Mouse (Mus musculus) liver, embryonic 11.5 days (tissue): ENCODE results near the gene Ticam1. TPM values are rescaled to one million over a fixed set of nuclear protein-coding genes. Genes with fewer than 3 reads are reported as not detected.

Experiments used
- ATAC-seq: fragments of 200-750 bp; cut with Nextera tagmentation; replicated peaks from 2 replicates; pipeline ENCODE4 v1.8.0; 2017; ENCODE audit warnings: moderate number of reproducible peaks, mild to moderate bottlenecking, moderate TSS enrichment, moderate library complexity; ENCODE audit not compliant: low FRiP score
- DNase-seq: peaks from one replicate; pipeline ENCODE4 v3.0.0-alpha.2; 2017; ENCODE audit warnings: low spot score
- H3K27ac ChIP-seq: fragments of 300-500 bp; sonication (generic); 2 replicates; pipeline ENCODE4 v1.5.1; 2014; ENCODE audit warnings: mild to moderate bottlenecking, low read depth, low read length, control low read depth
- H3K27me3 ChIP-seq: fragments of 300-500 bp; sonication (generic); replicated peaks from 2 replicates; pipeline ENCODE4 v1.6.1; 2014; ENCODE audit warnings: low read length, mixed read lengths; ENCODE audit not compliant: control insufficient read depth, insufficient read depth
- H3K36me3 ChIP-seq: fragments of 300-500 bp; sonication (generic); 2 replicates; pipeline ENCODE4 v1.6.1; 2014; ENCODE audit warnings: mild to moderate bottlenecking, low read length, moderate library complexity, mixed read lengths; ENCODE audit not compliant: control insufficient read depth, insufficient read depth
- H3K4me1 ChIP-seq: fragments of 300-500 bp; sonication (generic); replicated peaks from 2 replicates; pipeline ENCODE4 v1.6.1; 2014; ENCODE audit warnings: low read length, mixed read lengths; ENCODE audit not compliant: control insufficient read depth, insufficient read depth
- H3K4me2 ChIP-seq: fragments of 300-500 bp; sonication (generic); 2 replicates; pipeline ENCODE4 v1.6.1; 2014; ENCODE audit warnings: mild to moderate bottlenecking, control low read depth, moderate library complexity
- H3K4me3 ChIP-seq: fragments of 300-500 bp; sonication (generic); 2 replicates; pipeline ENCODE4 v1.5.1; 2014; ENCODE audit warnings: low read depth, low read length, control low read depth
- H3K9ac ChIP-seq: fragments of 300-500 bp; sonication (generic); 2 replicates; pipeline ENCODE4 v1.6.1; 2014; ENCODE audit warnings: low read depth, low read length, control low read depth
- H3K9me3 ChIP-seq: fragments of 300-500 bp; sonication (generic); 2 replicates; pipeline ENCODE4 v1.6.1; 2016; ENCODE audit warnings: low read length, inconsistent platforms, mixed read lengths; ENCODE audit not compliant: control insufficient read depth
- WGBS: fragments of 180-500 bp; shearing (Covaris S2); extraction: QIAGEN DNeasy Blood & Tissue Kit; methylation state at CpG from one replicate; pipeline ENCODE4 v1.1.7; 2014; 5-methylcytosine and 5-hydroxymethylcytosine counted together
- microRNA counts: library from miRNA; unstranded; fragments of <30 nt; microRNA quantifications from one replicate; lab custom pipeline; 2015
- microRNA-seq: library from miRNA; unstranded; fragments of <30 nt; microRNA quantifications from one replicate; pipeline ENCODE4, GENCODE M21; 2017; ENCODE audit warnings: borderline number of aligned reads
- polyA plus RNA-seq: library from polyadenylated mRNA; unstranded; fragments of >200 nt; fragmentation: Nextera tagmentation; extraction: Ambion mirVana; gene quantifications from 2 replicates; pipeline ENCODE4 v1.2.1, GENCODE M21; 2014

Ticam1 gene
- polyA plus RNA-seq, 1 experiment from 2014 or later = 5.8 TPM

DNA sequence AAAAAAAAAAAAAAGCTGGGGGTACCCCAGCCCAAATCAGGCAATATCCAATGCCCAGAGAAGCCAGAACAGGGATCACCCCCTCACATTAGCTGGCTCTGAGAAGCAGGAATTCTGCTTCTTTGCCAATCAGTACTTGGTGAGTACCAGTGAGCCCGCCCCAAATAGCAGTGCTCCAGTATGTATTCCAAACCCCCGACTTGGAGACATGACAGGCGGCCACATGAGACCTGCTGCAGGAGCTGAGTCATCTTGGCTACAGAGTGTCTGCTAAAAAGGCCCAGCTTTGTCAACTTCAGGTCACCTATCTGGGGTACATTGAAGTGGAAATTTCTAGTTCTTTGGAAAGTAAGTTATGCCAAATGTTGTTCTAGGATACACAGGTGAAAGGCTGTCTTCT, 50.0 kb downstream of the Ticam1 start:
- Histone ChIP-seq H3K4me3 (no peak overlapping the region), H3K27ac (no peak overlapping the region), H3K9ac (no peak overlapping the region), H3K36me3 (no peaks in the 10 kb centered on the region), H3K27me3 (no peaks in the 10 kb centered on the region), H3K4me1 (no peaks in the 10 kb centered on the region), H3K9me3 (no peaks in the 10 kb centered on the region), H3K4me2 (no peak overlapping the region)
- 56% methylated on average over 3 of the region's 3 CpGs for WGBS
- no peak for ATAC-seq
- DNase-seq = no peak

- 15% methylated on average over 1 of the region's 1 CpGs for WGBS
- DNase-seq = no peak
- H3K27ac ChIP-seq = no peak overlapping the region
- no peak overlapping the region for H3K9ac ChIP-seq
- H3K4me3 ChIP-seq = no peak overlapping the region
- H3K4me1 ChIP-seq = no peaks in the 10 kb centered on the region
- ATAC-seq = no peak
- H3K4me2 ChIP-seq = no peak overlapping the region
- H3K9me3 ChIP-seq = no peaks in the 10 kb centered on the region
- H3K36me3 ChIP-seq = no peaks in the 10 kb centered on the region
- no peaks in the 10 kb centered on the region for H3K27me3 ChIP-seq
Observed at GRCm38 (mm10) chr17:56224916-56225315, 51.7 kb downstream of the Ticam1 start.

- 43% methylated on average over 3 of the region's 3 CpGs for WGBS
- Histone ChIP-seq H3K9me3 (no peaks in the 10 kb centered on the region), H3K27me3 (no peaks in the 10 kb centered on the region), H3K4me1 (peaks cover 17% of the 10 kb centered on the region; the same call in 1 of the 2 replicates), H3K9ac (no peak overlapping the region), H3K4me3 (no peak overlapping the region), H3K4me2 (no peak overlapping the region), H3K36me3 (peaks cover 2% of the 10 kb centered on the region; the same call in 1 of the 2 replicates), H3K27ac (no peak overlapping the region)
- ATAC-seq = no peak
- no peak for DNase-seq
Observed at GRCm38 (mm10) chr17:56219805-56220204, 56.8 kb downstream of the Ticam1 start.

MicroRNA genes within 50 kb of the gene (microRNA counts, 519-probe panel; counts per million panel counts)
- not detected for microRNA mmu-miR-7b (lab: Ali Mortazavi, UCI)

Small RNAs within 50 kb of the gene (microRNA-seq; reads per million reads assigned to microRNA genes)
- 47.9 reads per million, percentile 41 among the genes with 10 or more reads in this experiment for gene Mir7b

Other genes with a start within 250 kb of the Ticam1 start
- 96.4 and 99.1 TPM in 2 replicates for gene Sh3gl1, start 240.2 kb downstream of the Ticam1 start, polyA plus RNA-seq
- 32.0 and 32.6 TPM in 2 replicates for gene Chaf1a, start 236.3 kb downstream of the Ticam1 start, polyA plus RNA-seq
- 23.1 and 25.7 TPM in 2 replicates for gene Ubxn6, start 201.8 kb downstream of the Ticam1 start, polyA plus RNA-seq
- gene Hdgfl2, start 197.2 kb downstream of the Ticam1 start, polyA plus RNA-seq = 111 and 119 TPM in 2 replicates
- 0.14 TPM in 1 of 2 replicates, not detected in the other for gene Plin4, start 167.0 kb downstream of the Ticam1 start, polyA plus RNA-seq
- gene Plin5, start 159.2 kb downstream of the Ticam1 start, polyA plus RNA-seq = 0.43 and 0.68 TPM in 2 replicates
- gene Lrg1, start 154.8 kb downstream of the Ticam1 start, polyA plus RNA-seq = 0.23 and 0.34 TPM in 2 replicates
- gene Sema6b, start 136.4 kb downstream of the Ticam1 start, polyA plus RNA-seq = 1.4 and 1.5 TPM in 2 replicates
- 6.8 and 7.5 TPM in 2 replicates for gene Tnfaip8l1, start 114.3 kb downstream of the Ticam1 start, polyA plus RNA-seq
- 98.7 and 102 TPM in 2 replicates for gene Mydgf, start 92.9 kb downstream of the Ticam1 start, polyA plus RNA-seq
- 38.8 and 39.6 TPM in 2 replicates for gene Dpp9, start 57.9 kb downstream of the Ticam1 start, polyA plus RNA-seq
- gene Fem1a, start 20.0 kb downstream of the Ticam1 start, polyA plus RNA-seq = 14.0 and 15.0 TPM in 2 replicates
- 48.4 and 53.7 TPM in 2 replicates for gene Plin3, start 16.1 kb upstream of the Ticam1 start, polyA plus RNA-seq
- gene Arrdc5, start 23.5 kb upstream of the Ticam1 start, polyA plus RNA-seq = not detected in 2 replicates
- 172 and 182 TPM in 2 replicates for gene Uhrf1, start 26.5 kb upstream of the Ticam1 start, polyA plus RNA-seq
- gene Kdm4b, start 49.3 kb upstream of the Ticam1 start, polyA plus RNA-seq = 21.7 and 24.3 TPM in 2 replicates
- 33.4 and 39.8 TPM in 2 replicates for gene Ptprs, start 199.7 kb upstream of the Ticam1 start, polyA plus RNA-seq
- not detected in 2 replicates for gene Znrf4, start 235.6 kb upstream of the Ticam1 start, polyA plus RNA-seq